Mouse (Mus musculus): Measurements from ENCODE around the gene Hus1.

DNA sequence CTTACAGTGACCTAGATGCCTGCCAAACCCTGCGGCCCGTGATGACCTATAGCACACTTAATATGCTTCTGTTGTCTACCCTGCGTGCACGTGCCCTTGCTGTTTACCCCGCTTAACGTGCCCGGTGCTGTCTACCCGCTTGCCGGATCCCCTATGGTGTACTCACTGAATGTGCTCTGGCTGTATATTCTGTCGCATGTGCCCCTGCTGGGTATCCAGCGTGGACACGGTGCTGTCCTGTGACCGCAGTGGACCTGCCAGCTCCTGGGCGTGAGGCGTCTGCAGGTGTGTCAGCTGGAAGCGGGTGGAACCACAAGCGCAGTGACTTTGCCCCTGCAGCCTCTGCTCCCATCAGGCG is 37.7 kb upstream of the Hus1 start, which contains the start of gene Sun3:
- TF ChIP-seq CTCF (IDR thresholded peaks at IDR 0.05; ENCODE audit: borderline replicate concordance, extremely low read depth, insufficient read depth, insufficient read length) (no peak), POLR2A (IDR thresholded peaks at IDR 0.05; ENCODE audit: borderline replicate concordance, extremely low read depth, insufficient read depth, insufficient read length, poor library complexity, severe bottlenecking) (no peak)

Data from brain, embryonic 14.5 days (tissue).